Mouse (Mus musculus) limb, embryonic 11.5 days (tissue): ENCODE measurements around the gene Rtn4rl1. TPM values are rescaled to one million over a fixed set of nuclear protein-coding genes. Genes with fewer than 3 reads are reported as not detected.

Experiments used
- ATAC-seq: fragments of 200-750 bp; cut with Nextera tagmentation; 2 replicates; pipeline ENCODE4 v1.8.0; 2017; ENCODE audit warnings: low read depth; ENCODE audit not compliant: insufficient number of reproducible peaks, low FRiP score, low TSS enrichment
- DNase-seq: peaks from one replicate; pipeline ENCODE4 v3.0.0-alpha.2; 2015; ENCODE audit warnings: low spot score
- H3K27ac ChIP-seq: fragments of 300-500 bp; sonication (generic); replicated peaks from 2 replicates; pipeline ENCODE4 v1.5.1; 2014; ENCODE audit warnings: low read depth, mild to moderate bottlenecking, low read length
- H3K27me3 ChIP-seq: fragments of 300-500 bp; sonication (generic); 2 replicates; pipeline ENCODE4 v1.6.1; 2014; ENCODE audit warnings: mild to moderate bottlenecking, low read length, mixed read lengths; ENCODE audit not compliant: control insufficient read depth, insufficient read depth
- H3K36me3 ChIP-seq: fragments of 300-500 bp; sonication (generic); 2 replicates; pipeline ENCODE4 v1.6.1; 2014; ENCODE audit warnings: mild to moderate bottlenecking, low read length, moderate library complexity, mixed read lengths; ENCODE audit not compliant: control insufficient read depth, insufficient read depth
- H3K4me1 ChIP-seq: fragments of 300-500 bp; sonication (generic); 2 replicates; pipeline ENCODE4 v1.6.1; 2014; ENCODE audit warnings: low read length, mixed read lengths; ENCODE audit not compliant: control insufficient read depth, insufficient read depth
- H3K4me2 ChIP-seq: fragments of 300-500 bp; sonication (generic); 2 replicates; pipeline ENCODE4 v1.6.1; 2014; ENCODE audit warnings: low read depth, mild to moderate bottlenecking, moderate library complexity; ENCODE audit not compliant: severe bottlenecking
- H3K4me3 ChIP-seq: fragments of 300-500 bp; sonication (generic); 2 replicates; pipeline ENCODE4 v1.5.1; 2014; ENCODE audit warnings: low read depth, low read length
- H3K9ac ChIP-seq: fragments of 300-500 bp; sonication (generic); 2 replicates; pipeline ENCODE4 v1.6.1; 2014; ENCODE audit warnings: mild to moderate bottlenecking, low read length
- H3K9me3 ChIP-seq: fragments of 300-500 bp; sonication (generic); 2 replicates; pipeline ENCODE4 v1.6.1; 2016; ENCODE audit warnings: low read length; ENCODE audit not compliant: control insufficient read depth
- WGBS: fragments of 180-500 bp; shearing (Covaris S2); extraction: QIAGEN DNeasy Blood & Tissue Kit; methylation state at CpG from one replicate; pipeline ENCODE4 v1.1.7; 2014; 5-methylcytosine and 5-hydroxymethylcytosine counted together
- polyA plus RNA-seq: library from polyadenylated mRNA; unstranded; fragments of >200 nt; fragmentation: Nextera tagmentation; extraction: Ambion mirVana; gene quantifications from 2 replicates; pipeline ENCODE4 v1.2.1, GENCODE M21; 2014

Rtn4rl1 gene
- polyA plus RNA-seq, 1 experiment from 2014 or later = 0.75 TPM

- Histone ChIP-seq H3K27me3 (peaks cover 27% of the 10 kb centered on the region), H3K4me2 (no peak overlapping the region), H3K9me3 (no peaks in the 10 kb centered on the region), H3K27ac (no peak overlapping the region), H3K9ac (no peak overlapping the region), H3K36me3 (peaks cover 3% of the 10 kb centered on the region; the same call in 1 of the 2 replicates), H3K4me1 (peaks cover 23% of the 10 kb centered on the region; the same call in 1 of the 2 replicates), H3K4me3 (no peak overlapping the region)
- 73% methylated on average over 4 of the region's 4 CpGs for WGBS
- ATAC-seq (no peak), DNase-seq (no peak)
Observed at GRCm38 (mm10) chr11:75161417-75162008, 32.1 kb upstream of the Rtn4rl1 start.

GRCm38 (mm10) chr11:75162591-75163080, 30.9 kb upstream of the Rtn4rl1 start:
- DNase-seq = no peak
- H3K9ac ChIP-seq = no peak overlapping the region
- 91% methylated on average over 12 of the region's 12 CpGs for WGBS
- peaks cover 16% of the 10 kb centered on the region; the same call in 1 of the 2 replicates for H3K4me1 ChIP-seq
- no peak overlapping the region for H3K4me3 ChIP-seq
- ATAC-seq = no peak
- peaks cover 5% of the 10 kb centered on the region; the same call in 1 of the 2 replicates for H3K36me3 ChIP-seq
- H3K27ac ChIP-seq = no peak overlapping the region
- H3K4me2 ChIP-seq = no peak overlapping the region
- no peaks in the 10 kb centered on the region for H3K9me3 ChIP-seq
- H3K27me3 ChIP-seq = peaks cover 38% of the 10 kb centered on the region

- H3K9ac ChIP-seq = no peak overlapping the region
- H3K4me1 ChIP-seq = peaks cover 16% of the 10 kb centered on the region; the same call in 1 of the 2 replicates
- DNase-seq = no peak
- H3K4me3 ChIP-seq = no peak overlapping the region
- peaks cover 45% of the 10 kb centered on the region for H3K27me3 ChIP-seq
- WGBS = 77% methylated on average over 6 of the region's 6 CpGs
- no peak overlapping the region for H3K27ac ChIP-seq
- no peak overlapping the region for H3K4me2 ChIP-seq
- H3K36me3 ChIP-seq = peaks cover 5% of the 10 kb centered on the region; the same call in 1 of the 2 replicates
- no peaks in the 10 kb centered on the region for H3K9me3 ChIP-seq
- no peak for ATAC-seq
Observed at GRCm38 (mm10) chr11:75163379-75163778, 30.2 kb upstream of the Rtn4rl1 start.

- H3K9ac ChIP-seq = no peak overlapping the region
- no peak overlapping the region for H3K4me2 ChIP-seq
- peaks cover 5% of the 10 kb centered on the region; the same call in 1 of the 2 replicates for H3K36me3 ChIP-seq
- ATAC-seq (no peak), DNase-seq (no peak)
- peaks cover 20% of the 10 kb centered on the region; the same call in 1 of the 2 replicates for H3K4me1 ChIP-seq
- H3K27ac ChIP-seq = no peak overlapping the region
- H3K27me3 ChIP-seq = peaks cover 51% of the 10 kb centered on the region
- H3K9me3 ChIP-seq = no peaks in the 10 kb centered on the region
- 68% methylated on average over 2 of the region's 2 CpGs for WGBS
- no peak overlapping the region for H3K4me3 ChIP-seq
Observed at GRCm38 (mm10) chr11:75164051-75164450, 29.5 kb upstream of the Rtn4rl1 start.

GRCm38 (mm10) chr11:75164750-75165149, 28.8 kb upstream of the Rtn4rl1 start:
- peaks cover 58% of the 10 kb centered on the region for H3K27me3 ChIP-seq
- peak overlapping the region; percentile 54; the same call in 1 of the 2 replicates for H3K4me3 ChIP-seq
- no peaks in the 10 kb centered on the region for H3K9me3 ChIP-seq
- no peak for ATAC-seq
- 15% methylated on average over 15 of the region's 15 CpGs for WGBS
- H3K36me3 ChIP-seq = peaks cover 5% of the 10 kb centered on the region; the same call in 1 of the 2 replicates
- peak overlapping the region; percentile 92; the same call in 1 of the 2 replicates for H3K4me2 ChIP-seq
- H3K4me1 ChIP-seq = peaks cover 20% of the 10 kb centered on the region; the same call in 1 of the 2 replicates
- no peak overlapping the region for H3K9ac ChIP-seq
- no peak overlapping the region for H3K27ac ChIP-seq
- no peak for DNase-seq

- H3K27me3 ChIP-seq = peaks cover 67% of the 10 kb centered on the region
- H3K4me1 ChIP-seq = peaks cover 27% of the 10 kb centered on the region; the same call in 1 of the 2 replicates
- H3K27ac ChIP-seq = no peak overlapping the region
- no peaks in the 10 kb centered on the region for H3K9me3 ChIP-seq
- DNase-seq = peak; percentile 79
- peaks cover 5% of the 10 kb centered on the region; the same call in 1 of the 2 replicates for H3K36me3 ChIP-seq
- H3K9ac ChIP-seq = peak overlapping the region; percentile 57
- peak overlapping the region; percentile 54 for H3K4me3 ChIP-seq
- H3K4me2 ChIP-seq = peak overlapping the region; percentile 92
- ATAC-seq = no peak
- WGBS = 5% methylated on average over 54 of the region's 54 CpGs
Observed at GRCm38 (mm10) chr11:75165441-75166192, 28.0 kb upstream of the Rtn4rl1 start.

- Histone ChIP-seq H3K27me3 (peaks cover 74% of the 10 kb centered on the region), H3K4me1 (peaks cover 27% of the 10 kb centered on the region; the same call in 1 of the 2 replicates), H3K4me3 (peak overlapping the region; percentile 54), H3K9ac (peak overlapping the region; percentile 57), H3K9me3 (no peaks in the 10 kb centered on the region), H3K36me3 (peaks cover 4% of the 10 kb centered on the region; the same call in 1 of the 2 replicates), H3K27ac (no peak overlapping the region), H3K4me2 (peak overlapping the region; percentile 92)
- ATAC-seq = no peak
- 4% methylated on average over 54 of the region's 55 CpGs for WGBS
- peak; percentile 64 for DNase-seq
Observed at GRCm38 (mm10) chr11:75166193-75166842, 27.3 kb upstream of the Rtn4rl1 start.
